Mouse (Mus musculus) heart, postnatal 0 days (tissue): ENCODE measurements around the gene Fnip1.

Experiments used
- CTCF ChIP-seq: IDR thresholded peaks from 2 replicates; pipeline ENCODE4 v1.5.1; 2016; ENCODE audit warnings: antibody characterized with exemption, control low read depth, low read depth
- EP300 ChIP-seq: IDR thresholded peaks from 2 replicates; pipeline ENCODE4 v1.6.1; 2016; ENCODE audit warnings: antibody characterized with exemption, low read depth

GRCm38 (mm10) chr11:54542414-54542813, 104.4 kb downstream of the Fnip1 start:
- no peak for TF ChIP-seq CTCF
- TF ChIP-seq EP300 = no peak
